Mouse (Mus musculus) CD4-positive naive resting alpha-beta T cell, adult 57 days (primary cell): ENCODE results near the gene Mphosph6. TPM values are rescaled to one million over a fixed set of nuclear protein-coding genes. Genes with fewer than 3 reads are reported as not detected.

Source experiments
- total RNA-seq: library from RNA; stranded (reverse); gene quantifications from one replicate; pipeline ENCODE4 v1.2.4, GENCODE M21; 2023

The Mphosph6 gene
- 20.0 TPM for total RNA-seq

GRCm38 (mm10) chr8:117801443-117802298 lies at the start of gene Mphosph6:
TSS of gene Mphosph6 (minus strand) at chr8:117801943.

Other genes with a start within 250 kb of the Mphosph6 start
- gene Sdr42e1, start 128.3 kb downstream of the Mphosph6 start, total RNA-seq, result 2.2 TPM
- not detected for gene Hsd17b2, start 100.0 kb downstream of the Mphosph6 start, total RNA-seq